Mouse (Mus musculus): ENCODE results near the gene Thra. TPM values are rescaled to one million over a fixed set of nuclear protein-coding genes. Genes with fewer than 3 reads are reported as not detected.

The Thra gene
- total and polyA plus RNA-seq, 3 experiments = 1.1 to 3.9 (median 3.8) TPM

- peaks cover 70% of the 10 kb centered on the region for H3K27me3 ChIP-seq (replicated peaks)
- DNase-seq (ENCODE audit: extremely low read depth) = no peak
- H3K36me3 ChIP-seq (replicated peaks in 1 of 2; ENCODE audit: control insufficient read depth in 1 of 2, insufficient read depth in 1 of 2, low read length in 1 of 2) = no peaks in the 10 kb centered on the region
- dilution Hi-C loops (cut with MboI; ENCODE audit: extremely low pct_ligation_motif_present, extremely low pct_unique_long_range_greater_than_20kb, low sequenced_read_pairs) = no loop called here
- no peaks in the 10 kb centered on the region for H3K79me2 ChIP-seq (replicated peaks; ENCODE audit: control insufficient read depth, extremely low read depth, insufficient read depth, poor library complexity, severe bottlenecking)
- H3K4me1 ChIP-seq (ENCODE audit: control insufficient read depth in 1 of 2, insufficient read depth in 2 of 2) = peaks cover 6 to 7% of the 10 kb centered on the region in 2 experiments
- peaks cover under 1% of the 10 kb centered on the region for H3K9me3 ChIP-seq (replicated peaks; ENCODE audit: low read length)
- no peak overlapping the region for H3K27ac ChIP-seq (ENCODE audit: insufficient read depth, low read depth)
- in situ Hi-C loops (cut with MboI; ENCODE audit: low pct_ligation_motif_present, low pct_unique_long_range_greater_than_20kb, low sequenced_read_pairs) = no loop called here
- no peak for TF ChIP-seq ZC3H11A (IDR thresholded peaks at IDR 0.05; ENCODE audit: low read depth, low read length)
- TF ChIP-seq MAFK (IDR thresholded peaks at IDR 0.05; ENCODE audit: insufficient replicate concordance, low read length) = peak; percentile 30; the same call in 1 of the 2 replicates
- no peak for TF ChIP-seq CTCF (conservative IDR thresholded peaks at IDR 0.05 in 1 of 2, IDR thresholded peaks at IDR 0.05 in 1 of 2; ENCODE audit: low read depth in 2 of 2, low read length in 2 of 2)
- TF ChIP-seq POLR2A (IDR thresholded peaks at IDR 0.05; ENCODE audit: low read depth, low read length) = no peak
- H3K4me2 ChIP-seq (ENCODE audit: insufficient read depth, low read depth, poor library complexity, severe bottlenecking) = no peak overlapping the region
- H3K4me3 ChIP-seq (replicated peaks in 1 of 3; ENCODE audit: low read depth in 2 of 3, low read length in 2 of 3, poor library complexity in 1 of 3) = no peak overlapping the region
- H3K9ac ChIP-seq (ENCODE audit: insufficient read depth, low read depth) = no peak overlapping the region
These were observed 429 bp upstream of the Thra start for GRCm38 (mm10) chr11:98740026-98740392.

- no peak for TF ChIP-seq BHLHE40 (IDR thresholded peaks at IDR 0.05; ENCODE audit: low read depth, low read length)
- TF ChIP-seq NELFE (IDR thresholded peaks at IDR 0.05; ENCODE audit: low read depth, low read length) = no peak
- H3K79me2 ChIP-seq (replicated peaks; ENCODE audit: control insufficient read depth, extremely low read depth, insufficient read depth, poor library complexity, severe bottlenecking) = no peaks in the 10 kb centered on the region
- peak overlapping the region; percentile 88 for H3K9ac ChIP-seq (ENCODE audit: insufficient read depth, low read depth)
- no peak for DNase-seq (ENCODE audit: extremely low read depth)
- H3K4me2 ChIP-seq (ENCODE audit: insufficient read depth, low read depth, poor library complexity, severe bottlenecking) = peak overlapping the region; percentile 99
- H3K4me3 ChIP-seq (replicated peaks in 1 of 3; ENCODE audit: low read depth in 2 of 3, low read length in 2 of 3, poor library complexity in 1 of 3) = peak overlapping the region; percentile 27 to 81 (median 62)
- H3K4me1 ChIP-seq (ENCODE audit: control insufficient read depth in 1 of 2, insufficient read depth in 2 of 2) = peaks cover 9 to 14% of the 10 kb centered on the region in 2 experiments
- H3K36me3 ChIP-seq (replicated peaks in 1 of 2; ENCODE audit: control insufficient read depth in 1 of 2, insufficient read depth in 1 of 2, low read length in 1 of 2) = no peaks in the 10 kb centered on the region
- H3K27me3 ChIP-seq (replicated peaks) = peaks cover 73% of the 10 kb centered on the region
- dilution Hi-C loops (cut with MboI; ENCODE audit: extremely low pct_ligation_motif_present, extremely low pct_unique_long_range_greater_than_20kb, low sequenced_read_pairs) (no loop called here), in situ Hi-C loops (cut with MboI; ENCODE audit: low pct_ligation_motif_present, low pct_unique_long_range_greater_than_20kb, low sequenced_read_pairs) (no loop called here)
- no peaks in the 10 kb centered on the region for H3K9me3 ChIP-seq (replicated peaks; ENCODE audit: low read length)
- H3K27ac ChIP-seq (ENCODE audit: insufficient read depth, low read depth) = no peak overlapping the region
These were observed 698 bp downstream of the Thra start for GRCm38 (mm10) chr11:98741051-98741620.

GRCm38 (mm10) chr11:98741622-98742396 lies 1.4 kb downstream of the Thra start:
- no peaks in the 10 kb centered on the region for H3K9me3 ChIP-seq (replicated peaks; ENCODE audit: low read length)
- H3K9ac ChIP-seq (ENCODE audit: insufficient read depth, low read depth) = peak overlapping the region; percentile 88
- DNase-seq (ENCODE audit: extremely low read depth) = peak; percentile 52
- H3K27me3 ChIP-seq (replicated peaks) = peaks cover 72% of the 10 kb centered on the region
- TF ChIP-seq SIN3A (IDR thresholded peaks at IDR 0.05; ENCODE audit: low read length) (0 out of 2 replicates have a peak, but pooled peaks have one; percentile 46), NRF1 (IDR thresholded peaks at IDR 0.05; ENCODE audit: low read depth, low read length) (peak; percentile 57; the same call in 1 of the 2 replicates), CTCF (conservative IDR thresholded peaks at IDR 0.05 in 1 of 2, IDR thresholded peaks at IDR 0.05 in 1 of 2; ENCODE audit: low read depth in 2 of 2, low read length in 2 of 2) (peak in 1 of 2 experiments; percentile 57; a peak in 2 of 4 replicates), NELFE (IDR thresholded peaks at IDR 0.05; ENCODE audit: low read depth, low read length) (no peak), SMC3 (IDR thresholded peaks at IDR 0.05; ENCODE audit: low read depth, low read length) (peak; percentile 38), ZKSCAN1 (IDR thresholded peaks at IDR 0.05; ENCODE audit: borderline replicate concordance, low read depth, low read length) (no peak), MAZ (IDR thresholded peaks at IDR 0.05; ENCODE audit: low read depth, low read length) (peak; percentile 19; the same call in 1 of the 2 replicates), TCF12 (IDR thresholded peaks at IDR 0.05; ENCODE audit: low read depth, low read length) (no peak), RAD21 (IDR thresholded peaks at IDR 0.05; ENCODE audit: low read depth, low read length) (peak; percentile 22), MXI1 (IDR thresholded peaks at IDR 0.05; ENCODE audit: low read depth, low read length) (peak; percentile 36; the same call in 1 of the 2 replicates)
- H3K27ac ChIP-seq (ENCODE audit: insufficient read depth, low read depth) = no peak overlapping the region
- H3K36me3 ChIP-seq (replicated peaks in 1 of 2; ENCODE audit: control insufficient read depth in 1 of 2, insufficient read depth in 1 of 2, low read length in 1 of 2) = no peaks in the 10 kb centered on the region
- peak overlapping the region; percentile 62 to 81 (median 66) for H3K4me3 ChIP-seq (replicated peaks in 1 of 3; ENCODE audit: low read depth in 2 of 3, low read length in 2 of 3, poor library complexity in 1 of 3)
- peaks cover 15 to 20% of the 10 kb centered on the region in 2 experiments for H3K4me1 ChIP-seq (ENCODE audit: control insufficient read depth in 1 of 2, insufficient read depth in 2 of 2)
- peak overlapping the region; percentile 99 for H3K4me2 ChIP-seq (ENCODE audit: insufficient read depth, low read depth, poor library complexity, severe bottlenecking)
- in situ Hi-C loops (cut with MboI; ENCODE audit: low pct_ligation_motif_present, low pct_unique_long_range_greater_than_20kb, low sequenced_read_pairs) = no loop called here
- dilution Hi-C loops (cut with MboI; ENCODE audit: extremely low pct_ligation_motif_present, extremely low pct_unique_long_range_greater_than_20kb, low sequenced_read_pairs) = no loop called here
- H3K79me2 ChIP-seq (replicated peaks; ENCODE audit: control insufficient read depth, extremely low read depth, insufficient read depth, poor library complexity, severe bottlenecking) = no peaks in the 10 kb centered on the region
